Mouse (Mus musculus): ENCODE results near the gene Tcf25. TPM values are rescaled to one million over a fixed set of nuclear protein-coding genes. Genes with fewer than 3 reads are reported as not detected.
A peak's percentile ranks its signal among the peaks of the same experiment; 100 is the strongest.

Gene Tcf25
- 133 and 144 TPM in 2 replicates for polyA plus RNA-seq (2015; fragmentation: Nextera tagmentation; extraction: Ambion mirVana)

DNA sequence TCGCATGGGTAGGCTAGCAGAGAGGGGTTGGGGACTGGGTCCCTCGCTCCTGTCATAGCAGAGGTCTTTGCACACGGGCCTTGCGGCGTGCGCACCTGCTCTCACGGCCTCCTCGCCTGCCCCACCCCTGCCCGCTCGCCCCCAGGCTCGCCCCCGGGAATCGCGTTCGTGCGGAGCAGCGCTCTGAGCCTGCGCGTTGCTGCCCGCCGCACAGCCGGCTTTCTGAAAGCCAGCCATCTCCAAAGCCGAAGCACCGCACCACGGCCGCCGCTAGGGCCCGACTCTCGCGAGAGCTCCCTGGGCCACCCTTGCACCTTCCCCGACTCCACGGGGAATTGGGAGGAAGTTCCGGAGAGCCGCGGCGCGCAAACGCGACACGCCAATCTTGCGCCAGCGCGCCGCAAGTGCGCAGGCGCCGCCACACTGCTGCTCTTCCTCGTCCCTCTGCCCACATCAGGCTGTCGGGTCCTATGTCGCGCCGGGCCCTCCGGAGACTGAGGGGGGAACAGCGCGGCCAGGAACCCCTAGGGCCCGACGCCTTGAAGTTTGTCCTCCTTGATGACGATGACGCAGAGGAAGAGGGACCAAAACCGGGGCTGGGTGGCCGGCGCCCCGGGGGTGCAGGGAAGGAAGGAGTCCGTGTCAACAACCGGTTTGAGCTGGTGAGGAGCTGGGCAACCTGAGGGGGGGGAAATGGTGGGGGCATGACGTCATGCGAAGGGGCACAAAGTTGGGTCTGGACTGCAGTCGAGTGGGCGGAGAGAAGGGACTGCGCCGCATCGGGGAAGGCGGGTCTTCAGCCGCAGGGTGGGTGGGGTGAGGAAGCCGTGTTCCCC lies at the start of gene Tcf25:
Tcf25 (plus strand) TSS at position 351 of the 836 bp plus-strand sequence.
- H3K4me2 ChIP-seq (replicated peaks; ENCODE audit: low read depth, low read length), result peak within 1 kb of the TSS; percentile 89
- H3K9me3 ChIP-seq (ENCODE audit: low read length), result no peaks in the 10 kb centered on the region
- peak within 1 kb of the TSS; percentile 98 for H3K27ac ChIP-seq (ENCODE audit: low read length)
- DNase-seq (ENCODE audit: low spot score) (peak; percentile 98), ATAC-seq (peak; percentile 95)
- no peaks in the 10 kb centered on the region for H3K27me3 ChIP-seq (replicated peaks; ENCODE audit: insufficient read depth, low read length)
- under 1% methylated on average over 61 of the region's 75 CpGs for WGBS
- peak; percentile 39 for TF ChIP-seq EP300 (IDR thresholded peaks at IDR 0.05)
- TF ChIP-seq CTCF (IDR thresholded peaks at IDR 0.05), result peak; percentile 84
- H3K36me3 ChIP-seq (ENCODE audit: insufficient read depth, low read length), result 0 out of 2 replicates have a peak, but pooled peaks cover 3% of the 10 kb centered on the region
- peak within 1 kb of the TSS; percentile 94 for H3K9ac ChIP-seq (replicated peaks; ENCODE audit: low read depth)
- peaks cover 15% of the 10 kb centered on the region; the same call in 1 of the 2 replicates for H3K4me1 ChIP-seq (ENCODE audit: insufficient read depth, low read depth, low read length)
- H3K4me3 ChIP-seq (ENCODE audit: low read depth, low read length), result peak within 1 kb of the TSS; percentile 90

DNA sequence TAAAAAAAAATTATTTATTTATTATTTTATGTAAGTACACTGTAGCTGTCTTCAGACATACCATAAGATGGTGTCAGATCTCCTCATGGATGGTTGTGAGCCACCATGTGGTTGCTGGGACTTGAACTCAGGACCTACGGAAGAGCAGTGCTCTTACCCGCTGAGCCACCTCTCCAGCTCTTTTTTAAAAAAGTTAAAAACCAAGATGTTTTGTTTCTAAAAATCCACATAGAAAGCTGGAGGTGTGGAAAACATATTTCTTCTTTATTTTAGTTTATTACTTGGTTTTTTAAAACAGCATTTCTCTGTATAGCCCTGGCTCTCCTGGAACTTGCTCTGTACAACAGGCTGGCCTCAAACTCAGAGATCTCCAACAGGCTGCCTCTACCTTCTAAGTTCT lies 45.0 kb upstream of the Tcf25 start:
- DNase-seq (ENCODE audit: low spot score), result no peak
- 0 out of 2 replicates have a peak, but pooled peaks cover 4% of the 10 kb centered on the region for H3K4me1 ChIP-seq (ENCODE audit: insufficient read depth, low read depth, low read length)
- H3K9ac ChIP-seq (replicated peaks; ENCODE audit: low read depth), result no peak overlapping the region
- H3K27me3 ChIP-seq (replicated peaks; ENCODE audit: insufficient read depth, low read length), result 0 out of 2 replicates have a peak, but pooled peaks cover 8% of the 10 kb centered on the region
- no peak for ATAC-seq
- no peak overlapping the region for H3K4me3 ChIP-seq (ENCODE audit: low read depth, low read length)
- no peak for TF ChIP-seq CTCF (IDR thresholded peaks at IDR 0.05)
- no peak for TF ChIP-seq EP300 (IDR thresholded peaks at IDR 0.05)
- H3K9me3 ChIP-seq (ENCODE audit: low read length), result no peaks in the 10 kb centered on the region
- no peak overlapping the region for H3K4me2 ChIP-seq (replicated peaks; ENCODE audit: low read depth, low read length)
- 88% methylated on average over 2 of the region's 2 CpGs for WGBS
- no peak overlapping the region for H3K27ac ChIP-seq (ENCODE audit: low read length)
- H3K36me3 ChIP-seq (ENCODE audit: insufficient read depth, low read length), result no peaks in the 10 kb centered on the region

DNA sequence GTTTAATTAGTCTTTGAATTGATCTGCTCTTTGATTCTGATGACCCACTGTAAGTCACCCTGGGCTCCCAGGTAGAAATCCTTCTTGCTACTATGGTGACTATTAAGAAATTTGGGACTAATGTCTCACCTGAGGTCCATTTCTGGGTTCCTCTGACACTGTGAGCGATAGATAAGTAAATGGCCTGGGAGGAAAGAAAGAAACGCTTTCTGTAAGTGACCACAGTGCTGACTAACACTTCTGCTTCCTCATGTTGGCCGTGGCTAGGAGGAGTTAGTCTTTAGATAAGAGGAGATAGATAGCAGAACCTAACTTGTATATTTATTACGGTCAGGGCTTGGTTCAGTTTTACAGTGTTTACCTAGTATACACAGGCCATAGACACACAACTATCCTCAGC lies 44.2 kb upstream of the Tcf25 start:
- Histone ChIP-seq H3K4me2 (replicated peaks; ENCODE audit: low read depth, low read length) (no peak overlapping the region), H3K27me3 (replicated peaks; ENCODE audit: insufficient read depth, low read length) (0 out of 2 replicates have a peak, but pooled peaks cover 15% of the 10 kb centered on the region), H3K4me1 (ENCODE audit: insufficient read depth, low read depth, low read length) (0 out of 2 replicates have a peak, but pooled peaks cover 4% of the 10 kb centered on the region), H3K9me3 (ENCODE audit: low read length) (no peaks in the 10 kb centered on the region), H3K9ac (replicated peaks; ENCODE audit: low read depth) (no peak overlapping the region), H3K36me3 (ENCODE audit: insufficient read depth, low read length) (no peaks in the 10 kb centered on the region), H3K27ac (ENCODE audit: low read length) (no peak overlapping the region), H3K4me3 (ENCODE audit: low read depth, low read length) (no peak overlapping the region)
- no peak for TF ChIP-seq CTCF (IDR thresholded peaks at IDR 0.05)
- TF ChIP-seq EP300 (IDR thresholded peaks at IDR 0.05), result no peak
- 57% methylated on average over 4 of the region's 4 CpGs for WGBS
- no peak for DNase-seq (ENCODE audit: low spot score)
- no peak for ATAC-seq

DNA sequence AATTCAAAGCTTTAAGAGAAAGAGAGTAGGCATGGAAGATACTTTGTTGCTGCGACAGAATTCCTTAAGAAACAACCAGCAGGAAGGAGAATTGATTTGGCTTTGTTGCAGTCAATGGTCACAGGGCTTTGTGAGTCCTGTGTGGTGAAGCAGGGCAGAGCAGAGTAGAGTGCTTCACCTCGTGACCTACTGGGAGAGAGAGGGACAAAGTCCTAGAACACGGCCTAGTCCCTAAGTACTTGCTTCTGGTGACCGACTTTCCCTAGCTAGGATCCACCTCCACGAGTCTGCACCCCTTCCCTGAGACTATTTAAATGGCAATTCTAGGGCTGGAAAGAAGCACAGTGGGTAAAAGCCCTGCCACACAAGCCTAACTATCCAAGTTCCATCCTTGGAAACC lies 43.6 kb upstream of the Tcf25 start:
- no peak for TF ChIP-seq CTCF (IDR thresholded peaks at IDR 0.05)
- TF ChIP-seq EP300 (IDR thresholded peaks at IDR 0.05), result no peak
- no peak overlapping the region for H3K9ac ChIP-seq (replicated peaks; ENCODE audit: low read depth)
- no peak overlapping the region for H3K27ac ChIP-seq (ENCODE audit: low read length)
- no peak overlapping the region for H3K4me2 ChIP-seq (replicated peaks; ENCODE audit: low read depth, low read length)
- 0 out of 2 replicates have a peak, but pooled peaks cover 18% of the 10 kb centered on the region for H3K27me3 ChIP-seq (replicated peaks; ENCODE audit: insufficient read depth, low read length)
- no peak overlapping the region for H3K4me3 ChIP-seq (ENCODE audit: low read depth, low read length)
- 75% methylated on average over 5 of the region's 5 CpGs for WGBS
- DNase-seq (ENCODE audit: low spot score), result no peak
- H3K4me1 ChIP-seq (ENCODE audit: insufficient read depth, low read depth, low read length), result 0 out of 2 replicates have a peak, but pooled peaks cover 4% of the 10 kb centered on the region
- H3K9me3 ChIP-seq (ENCODE audit: low read length), result no peaks in the 10 kb centered on the region
- no peaks in the 10 kb centered on the region for H3K36me3 ChIP-seq (ENCODE audit: insufficient read depth, low read length)
- ATAC-seq, result no peak

DNA sequence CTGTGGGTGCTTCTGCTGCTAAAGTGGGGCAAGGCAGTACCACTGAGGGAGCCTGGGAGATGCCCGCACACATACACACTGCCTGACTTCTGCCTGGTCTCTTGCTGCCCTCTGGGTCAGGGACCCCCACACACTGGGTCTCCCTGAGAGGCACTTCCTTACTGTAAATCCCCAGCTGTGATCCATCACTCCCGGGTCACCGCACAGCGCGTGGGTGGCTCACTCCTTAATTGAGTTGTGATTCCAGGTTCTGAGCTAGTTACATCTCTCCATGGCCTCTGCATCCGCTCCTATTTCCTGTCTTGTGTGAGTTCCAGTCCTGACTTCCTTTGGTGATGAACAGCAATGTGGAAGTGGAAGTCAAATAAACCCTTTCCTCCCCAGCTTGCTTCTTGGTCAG lies 42.9 kb upstream of the Tcf25 start:
- no peak for DNase-seq (ENCODE audit: low spot score)
- ATAC-seq, result no peak
- no peak overlapping the region for H3K9ac ChIP-seq (replicated peaks; ENCODE audit: low read depth)
- no peaks in the 10 kb centered on the region for H3K36me3 ChIP-seq (ENCODE audit: insufficient read depth, low read length)
- 0 out of 2 replicates have a peak, but pooled peaks cover 18% of the 10 kb centered on the region for H3K27me3 ChIP-seq (replicated peaks; ENCODE audit: insufficient read depth, low read length)
- no peak for TF ChIP-seq EP300 (IDR thresholded peaks at IDR 0.05)
- no peak for TF ChIP-seq CTCF (IDR thresholded peaks at IDR 0.05)
- 36% methylated on average over 6 of the region's 6 CpGs for WGBS
- H3K4me3 ChIP-seq (ENCODE audit: low read depth, low read length), result no peak overlapping the region
- H3K27ac ChIP-seq (ENCODE audit: low read length), result no peak overlapping the region
- H3K4me2 ChIP-seq (replicated peaks; ENCODE audit: low read depth, low read length), result no peak overlapping the region
- H3K9me3 ChIP-seq (ENCODE audit: low read length), result no peaks in the 10 kb centered on the region
- 0 out of 2 replicates have a peak, but pooled peaks cover 4% of the 10 kb centered on the region for H3K4me1 ChIP-seq (ENCODE audit: insufficient read depth, low read depth, low read length)

DNA sequence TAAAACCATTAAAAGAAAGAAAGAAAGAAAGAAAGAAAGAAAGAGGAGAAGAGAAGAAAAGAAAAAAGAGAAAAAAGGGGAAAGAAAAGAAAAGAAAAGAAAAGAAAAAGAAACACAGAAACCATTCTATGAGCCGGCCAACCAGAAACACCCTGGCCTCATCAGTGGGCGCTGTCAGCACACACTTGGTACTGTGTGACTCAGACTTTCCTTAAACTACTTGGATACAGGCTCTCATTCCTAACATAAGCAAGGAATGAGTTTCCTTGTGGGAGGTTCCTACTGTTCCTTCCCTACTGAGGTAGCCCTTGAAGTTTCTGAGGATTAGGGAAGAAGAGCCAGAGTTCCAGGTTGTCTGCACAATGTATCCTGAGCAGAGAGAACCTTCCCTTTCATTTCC lies 42.3 kb upstream of the Tcf25 start:
- no peak overlapping the region for H3K9ac ChIP-seq (replicated peaks; ENCODE audit: low read depth)
- no peak overlapping the region for H3K4me3 ChIP-seq (ENCODE audit: low read depth, low read length)
- no peak overlapping the region for H3K27ac ChIP-seq (ENCODE audit: low read length)
- 59% methylated on average over 2 of the region's 2 CpGs for WGBS
- peak; percentile 63 for DNase-seq (ENCODE audit: low spot score)
- H3K36me3 ChIP-seq (ENCODE audit: insufficient read depth, low read length), result no peaks in the 10 kb centered on the region
- ATAC-seq, result no peak
- 0 out of 2 replicates have a peak, but pooled peaks cover 18% of the 10 kb centered on the region for H3K27me3 ChIP-seq (replicated peaks; ENCODE audit: insufficient read depth, low read length)
- H3K9me3 ChIP-seq (ENCODE audit: low read length), result no peaks in the 10 kb centered on the region
- no peak overlapping the region for H3K4me2 ChIP-seq (replicated peaks; ENCODE audit: low read depth, low read length)
- 0 out of 2 replicates have a peak, but pooled peaks cover 4% of the 10 kb centered on the region for H3K4me1 ChIP-seq (ENCODE audit: insufficient read depth, low read depth, low read length)
- TF ChIP-seq CTCF (IDR thresholded peaks at IDR 0.05), result no peak
- no peak for TF ChIP-seq EP300 (IDR thresholded peaks at IDR 0.05)
